Mouse (Mus musculus): ENCODE measurements around the gene Gm10203. TPM values are rescaled to one million over a fixed set of nuclear protein-coding genes. Genes with fewer than 3 reads are reported as not detected.

Gene Gm10203
- total RNA-seq, 2 experiments from 2014 or later: not detected

DNA sequence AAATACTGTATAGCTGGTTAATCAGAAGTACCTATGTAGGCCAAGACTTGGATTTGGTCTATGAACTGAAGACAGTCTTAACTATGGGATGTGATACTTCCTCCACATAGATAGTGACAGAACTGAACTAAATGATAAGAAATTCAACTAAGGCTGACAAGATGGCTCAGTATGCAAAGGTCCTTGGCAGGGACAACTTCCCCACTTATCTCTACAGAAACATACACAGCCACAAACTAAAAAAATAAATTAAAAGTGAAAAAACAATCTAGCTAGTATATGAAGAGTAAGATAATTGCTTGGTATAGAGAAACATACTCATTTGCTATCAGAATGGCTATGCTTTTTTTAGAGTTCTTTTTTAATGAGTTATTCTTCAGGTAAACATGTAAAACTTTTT, 49.1 kb downstream of the Gm10203 start:
- DNase-seq (ENCODE audit: low spot score in 2 of 2): no peak

Other genes with a start within 250 kb of the Gm10203 start
- 10 to 100 TPM; 17.9 to 20.2 TPM for gene Caprin2, start 233.9 kb upstream of the Gm10203 start, total RNA-seq (2021)
- 10 to 100 TPM in 1 of 2 experiments, 1 to 10 TPM in 1; 8.3 to 12.0 TPM for gene Sinhcaf, start 183.7 kb upstream of the Gm10203 start, total RNA-seq (2021)
- gene Dennd5b, start 28.5 kb upstream of the Gm10203 start, total RNA-seq (2021): 10 to 100 TPM; 16.9 to 21.1 TPM
- 1 to 10 TPM; 8.0 to 9.0 TPM for gene Etfbkmt, start 9.7 kb downstream of the Gm10203 start, total RNA-seq (2021)
- 10 to 100 TPM; 13.6 to 15.8 TPM for gene Amn1, start 58.5 kb downstream of the Gm10203 start, total RNA-seq (2021)
- gene Resf1, start 179.2 kb downstream of the Gm10203 start, total RNA-seq (2021): 10 to 100 TPM; 30.6 to 31.3 TPM